Mouse (Mus musculus) olfactory bulb, adult 2 months (tissue): ENCODE measurements around the gene Medag. TPM values are rescaled to one million over a fixed set of nuclear protein-coding genes. Genes with fewer than 3 reads are reported as not detected.
A peak's percentile ranks its signal among the peaks of the same experiment; 100 is the strongest.

Experiments used
- H3K27ac ChIP-seq: fragments of 200-500 bp; 2 replicates; pipeline ENCODE4 v1.5.1; 2012; ENCODE audit warnings: low read depth, low read length; ENCODE audit not compliant: insufficient read depth
- H3K4me1 ChIP-seq: fragments of 200-500 bp; 2 replicates; pipeline ENCODE4 v1.6.1; 2012; ENCODE audit warnings: low read length; ENCODE audit not compliant: control insufficient read depth, insufficient read depth
- H3K4me3 ChIP-seq: fragments of 200-500 bp; 2 replicates; pipeline ENCODE4 v1.5.1; 2012; ENCODE audit warnings: mild to moderate bottlenecking, low read depth, low read length, moderate library complexity; ENCODE audit not compliant: insufficient read depth
- CTCF ChIP-seq: fragments of 200-500 bp; IDR thresholded peaks from 2 replicates; pipeline ENCODE4 v1.5.1; 2012; ENCODE audit warnings: low read depth, mild to moderate bottlenecking, low read length, moderate library complexity; ENCODE audit not compliant: insufficient read depth
- POLR2A ChIP-seq: fragments of 200-500 bp; IDR thresholded peaks from 2 replicates; pipeline ENCODE4 v1.6.1; 2012; ENCODE audit warnings: mild to moderate bottlenecking, low read depth, low read length, moderate library complexity; ENCODE audit not compliant: insufficient read depth
- WGBS: fragments of 180-500 bp; shearing (Covaris S2); methylation state at CpG from one replicate; pipeline ENCODE4 v1.1.7; 2018; 5-methylcytosine and 5-hydroxymethylcytosine counted together
- polyA plus RNA-seq: library from polyadenylated mRNA; stranded (reverse); fragments of >200 nt; gene quantifications from 2 replicates; pipeline ENCODE4 v1.2.4, GENCODE M21; 2012; ENCODE audit warnings: low replicate concordance; ENCODE audit not compliant: missing spikeins, insufficient read depth, insufficient read length

Gene Medag
- polyA plus RNA-seq, 1 experiment = not detected

- H3K4me1 ChIP-seq = peaks cover 2% of the 10 kb centered on the region; the same call in 1 of the 2 replicates
- no peak overlapping the region for H3K27ac ChIP-seq
- no peak overlapping the region for H3K4me3 ChIP-seq
- TF ChIP-seq CTCF = no peak
- no peak for TF ChIP-seq POLR2A
- WGBS = 86% methylated on average over 6 of the region's 6 CpGs
These were observed 19.0 kb upstream of the Medag start for GRCm38 (mm10) chr5:149392420-149392988.

- H3K27ac ChIP-seq = no peak overlapping the region
- no peaks in the 10 kb centered on the region for H3K4me1 ChIP-seq
- WGBS = 93% methylated on average over 7 of the region's 7 CpGs
- H3K4me3 ChIP-seq = no peak overlapping the region
- TF ChIP-seq CTCF (no peak), POLR2A (no peak)
These were observed 10.0 kb upstream of the Medag start for GRCm38 (mm10) chr5:149401446-149401975.

DNA sequence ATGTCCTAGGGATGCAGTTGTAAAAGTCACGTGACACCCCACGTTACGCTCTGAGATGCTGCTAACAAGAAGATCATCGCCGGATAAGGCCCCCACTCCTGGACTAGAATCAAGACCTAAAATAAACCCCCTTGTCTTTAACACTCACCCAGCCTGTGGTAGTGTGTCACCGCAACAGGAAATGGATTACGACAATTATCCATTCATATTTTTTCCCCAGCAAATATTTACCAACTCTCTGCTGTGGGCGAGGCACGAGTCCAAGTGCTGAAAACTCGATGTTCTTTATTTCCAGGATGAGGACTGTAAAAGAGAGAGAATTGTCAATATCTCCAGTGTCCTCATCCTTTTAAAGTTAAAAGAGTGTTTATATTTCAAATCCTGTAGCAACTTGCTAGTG lies 9.5 kb upstream of the Medag start:
- no peak overlapping the region for H3K27ac ChIP-seq
- TF ChIP-seq POLR2A (no peak), CTCF (no peak)
- H3K4me1 ChIP-seq = no peaks in the 10 kb centered on the region
- H3K4me3 ChIP-seq = no peak overlapping the region
- WGBS = 88% methylated on average over 10 of the region's 10 CpGs

DNA sequence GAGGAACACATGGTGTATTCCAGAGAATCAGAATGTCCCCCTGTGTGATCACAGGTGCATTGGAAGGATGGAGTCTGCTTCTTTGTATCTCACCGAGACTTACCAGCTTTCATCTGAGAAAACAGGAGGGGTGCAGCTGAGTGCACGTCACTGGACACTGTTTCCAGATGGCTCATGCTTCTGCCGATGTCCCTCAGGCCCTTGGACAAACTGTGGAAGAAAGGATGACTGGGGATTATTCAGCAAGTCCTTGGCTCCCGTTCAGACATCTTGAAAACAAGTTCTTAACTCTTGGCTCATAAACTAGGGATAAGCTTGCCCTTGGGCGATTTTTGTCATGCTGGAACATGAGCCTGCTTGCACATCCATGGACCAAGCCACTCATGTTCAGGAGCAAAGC lies 8.2 kb upstream of the Medag start:
- TF ChIP-seq CTCF (no peak), POLR2A (no peak)
- WGBS = 39% methylated on average over 5 of the region's 5 CpGs
- no peak overlapping the region for H3K27ac ChIP-seq

DNA sequence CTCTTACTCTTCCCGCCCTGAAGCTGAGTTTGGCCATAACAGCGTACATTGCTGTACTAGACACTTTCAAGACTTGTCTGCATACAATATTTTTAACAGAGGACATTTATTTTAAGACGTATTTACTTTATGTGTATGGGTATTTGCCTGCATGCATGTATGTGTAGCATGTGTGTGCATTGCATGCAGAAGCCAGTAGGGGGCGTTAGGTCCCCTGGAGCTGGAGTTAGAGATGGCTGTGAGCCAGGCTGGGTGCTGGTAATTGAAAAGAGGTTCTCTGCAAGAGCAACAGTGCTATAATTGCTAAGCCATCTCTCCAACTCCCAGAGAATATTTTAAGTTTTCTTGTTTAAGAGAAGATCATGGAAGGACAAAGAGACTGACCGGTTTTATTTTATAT lies 6.8 kb upstream of the Medag start:
- no peak overlapping the region for H3K4me3 ChIP-seq
- H3K27ac ChIP-seq = no peak overlapping the region
- 81% methylated on average over 5 of the region's 5 CpGs for WGBS
- TF ChIP-seq POLR2A (no peak), CTCF (no peak)
- H3K4me1 ChIP-seq = no peaks in the 10 kb centered on the region

More for the DNA sequence above, 8.2 kb upstream of the Medag start:
- Histone ChIP-seq H3K4me3 (no peak overlapping the region), H3K4me1 (no peaks in the 10 kb centered on the region)

- no peak overlapping the region for H3K4me3 ChIP-seq
- TF ChIP-seq CTCF (no peak), POLR2A (no peak)
- 74% methylated on average over 8 of the region's 8 CpGs for WGBS
- peaks cover 10% of the 10 kb centered on the region for H3K4me1 ChIP-seq
- no peak overlapping the region for H3K27ac ChIP-seq
These were observed 4.7 kb upstream of the Medag start for GRCm38 (mm10) chr5:149406791-149407276.

GRCm38 (mm10) chr5:149409502-149409901 lies 2.0 kb upstream of the Medag start:
- TF ChIP-seq CTCF (no peak), POLR2A (no peak)
- Histone ChIP-seq H3K4me1 (peaks cover 18% of the 10 kb centered on the region), H3K27ac (no peak overlapping the region), H3K4me3 (no peak overlapping the region)
- 97% methylated on average over 3 of the region's 3 CpGs for WGBS

GRCm38 (mm10) chr5:149412194-149412575 lies 636 bp downstream of the Medag start:
- Histone ChIP-seq H3K4me1 (peaks cover 18% of the 10 kb centered on the region), H3K4me3 (peak overlapping the region; percentile 40), H3K27ac (peak overlapping the region; percentile 26; the same call in 1 of the 2 replicates)
- 39% methylated on average over 11 of the region's 11 CpGs for WGBS
- TF ChIP-seq CTCF = no peak
- no peak for TF ChIP-seq POLR2A

DNA sequence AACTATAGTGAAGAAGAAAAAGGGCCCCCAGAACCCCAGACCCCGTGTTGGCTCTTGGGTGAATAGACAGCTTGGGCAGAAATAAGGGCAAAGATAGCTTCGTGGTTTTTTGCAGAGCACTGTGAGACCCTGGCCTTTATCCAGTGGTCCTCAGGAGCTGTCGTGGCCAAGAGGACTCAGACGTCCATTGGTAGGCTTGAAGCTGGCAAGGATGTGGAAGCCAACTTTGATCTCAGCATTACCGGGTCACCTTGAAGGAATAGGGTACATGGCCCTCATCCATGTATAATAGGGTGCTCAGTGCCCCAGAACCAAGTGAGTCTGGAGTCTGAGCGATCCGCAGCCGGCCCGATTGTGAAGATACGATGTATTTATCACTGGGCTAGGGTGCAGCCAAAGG lies 1.1 kb downstream of the Medag start:
- Histone ChIP-seq H3K27ac (no peak overlapping the region), H3K4me3 (peak overlapping the region; percentile 9; the same call in 1 of the 2 replicates), H3K4me1 (peaks cover 18% of the 10 kb centered on the region)
- no peak for TF ChIP-seq CTCF
- TF ChIP-seq POLR2A = no peak
- WGBS = 75% methylated on average over 10 of the region's 10 CpGs
